Mouse (Mus musculus) MEL (cell line): ENCODE data around the gene Shisal2a. TPM values are rescaled to one million over a fixed set of nuclear protein-coding genes. Genes with fewer than 3 reads are reported as not detected.

Experiments used
- DNase-seq: peaks from one replicate; pipeline ENCODE4 v3.0.0; 2011; ENCODE audit warnings: low read depth, low spot score
- H3K27ac ChIP-seq: 2 replicates; pipeline ENCODE4 v1.5.1; 2012; ENCODE audit warnings: low read depth, mild to moderate bottlenecking, control low read depth, low read length, moderate library complexity; ENCODE audit not compliant: control insufficient read depth
- H3K27me3 ChIP-seq, 2 experiments: fragments of 150-350 bp in 1 of 2; sonication (generic) in 1 of 2; 2 replicates each; pipeline ENCODE4 v1.6.1; 2012; ENCODE audit warnings: low read length in 2 of 2, mild to moderate bottlenecking in 2 of 2, improper control_type of control experiment in 1 of 2, moderate library complexity in 1 of 2; ENCODE audit not compliant: insufficient read depth in 2 of 2, control insufficient read depth in 1 of 2
- H3K36me3 ChIP-seq, 2 experiments: 2 replicates each; pipeline ENCODE4 v1.6.1; 2012 to 2014; ENCODE audit warnings: low read length in 2 of 2, improper control_type of control experiment in 1 of 2, inconsistent platforms in 1 of 2, mild to moderate bottlenecking in 1 of 2; ENCODE audit not compliant: insufficient read depth in 2 of 2, control insufficient read depth in 1 of 2
- H3K4me1 ChIP-seq, 2 experiments: fragments of 150-350 bp in 1 of 2; sonication (generic) in 1 of 2; 2 replicates each; pipeline ENCODE4 v1.6.1; 2012; ENCODE audit warnings: low read length in 2 of 2, improper control_type of control experiment in 1 of 2, mild to moderate bottlenecking in 1 of 2; ENCODE audit not compliant: insufficient read depth in 2 of 2, control insufficient read depth in 1 of 2
- H3K4me3 ChIP-seq, 2 experiments: fragments of 150-350 bp in 1 of 2; sonication (generic) in 1 of 2; 2 replicates each; pipeline ENCODE4 v1.5.1; 2012; ENCODE audit warnings: low read depth in 2 of 2, low read length in 2 of 2, mild to moderate bottlenecking in 2 of 2, moderate library complexity in 2 of 2, control low read depth in 1 of 2, improper control_type of control experiment in 1 of 2; ENCODE audit not compliant: control insufficient read depth in 1 of 2, insufficient read depth in 1 of 2
- H3K79me2 ChIP-seq: 2 replicates; pipeline ENCODE4 v1.6.1; 2012; ENCODE audit warnings: mild to moderate bottlenecking, low read length, moderate library complexity; ENCODE audit not compliant: control insufficient read depth, poor library complexity, insufficient read depth
- H3K9ac ChIP-seq: 2 replicates; pipeline ENCODE4 v1.6.1; 2012; ENCODE audit warnings: low read depth, mild to moderate bottlenecking, control low read depth, low read length, moderate library complexity; ENCODE audit not compliant: control insufficient read depth, poor library complexity, severe bottlenecking
- H3K9me3 ChIP-seq: fragments of 150-350 bp; sonication (generic); replicated peaks from 2 replicates; pipeline ENCODE4 v1.6.1; 2012; ENCODE audit warnings: mild to moderate bottlenecking, low read length, improper control_type of control experiment, moderate library complexity; ENCODE audit not compliant: insufficient read depth
- CTCF ChIP-seq, 3 experiments: IDR thresholded peaks in 2 of 3; conservative IDR thresholded peaks in 1 of 3; 2 replicates each; pipeline ENCODE4 v1.5.1; 2011 to 2012; ENCODE audit warnings: low read length in 3 of 3, low read depth in 2 of 3, mild to moderate bottlenecking in 2 of 3, improper control_type of control experiment in 1 of 3, inconsistent platforms in 1 of 3, mixed read lengths in 1 of 3, moderate library complexity in 1 of 3; ENCODE audit not compliant: control insufficient read depth in 1 of 3, insufficient read depth in 1 of 3, poor library complexity in 1 of 3, severe bottlenecking in 1 of 3
- E2F4 ChIP-seq: IDR thresholded peaks from 2 replicates; pipeline ENCODE4 v1.6.1; 2011; ENCODE audit warnings: low read depth, low read length, improper control_type of control experiment, borderline replicate concordance
- GABPA ChIP-seq: IDR thresholded peaks from 2 replicates; pipeline ENCODE4 v1.6.1; 2012; ENCODE audit warnings: low read depth, mild to moderate bottlenecking, inconsistent platforms, low read length, improper control_type of control experiment, moderate library complexity
- GATA1 ChIP-seq: IDR thresholded peaks from 2 replicates; pipeline ENCODE4 v1.6.1; 2011; ENCODE audit warnings: low read depth, low read length, improper control_type of control experiment
- KAT2A ChIP-seq: conservative IDR thresholded peaks from 2 replicates; pipeline ENCODE4 v1.6.1; 2012; ENCODE audit warnings: low read depth, low read length, improper control_type of control experiment, inconsistent platforms
- MAFK ChIP-seq: IDR thresholded peaks from 2 replicates; pipeline ENCODE4 v1.6.1; 2011; ENCODE audit warnings: low read depth, mild to moderate bottlenecking, low read length, improper control_type of control experiment, borderline replicate concordance
- MAX ChIP-seq: IDR thresholded peaks from 2 replicates; pipeline ENCODE4 v1.6.1; 2011; ENCODE audit warnings: low read length, improper control_type of control experiment
- MXI1 ChIP-seq: IDR thresholded peaks from 2 replicates; pipeline ENCODE4 v1.6.1; 2011; ENCODE audit warnings: mild to moderate bottlenecking, low read depth, low read length, improper control_type of control experiment
- MYB ChIP-seq: IDR thresholded peaks from 2 replicates; pipeline ENCODE4 v1.6.1; 2011; ENCODE audit warnings: mild to moderate bottlenecking, low read depth, low read length, improper control_type of control experiment
- MYC ChIP-seq: IDR thresholded peaks from 2 replicates; pipeline ENCODE4 v1.6.1; 2011; ENCODE audit warnings: low read depth, mild to moderate bottlenecking, low read length, improper control_type of control experiment, moderate library complexity
- NELFE ChIP-seq: IDR thresholded peaks from 2 replicates; pipeline ENCODE4 v1.6.1; 2011; ENCODE audit warnings: low read depth, low read length, improper control_type of control experiment
- POLR2A ChIP-seq, 2 experiments: IDR thresholded peaks; 2 replicates each; pipeline ENCODE4 v1.6.1; 2011 to 2012; ENCODE audit warnings: low read length in 2 of 2, mild to moderate bottlenecking in 2 of 2, control low read depth in 1 of 2, improper control_type of control experiment in 1 of 2, low read depth in 1 of 2, moderate library complexity in 1 of 2; ENCODE audit not compliant: control insufficient read depth in 1 of 2, insufficient read depth in 1 of 2, poor library complexity in 1 of 2
- RAD21 ChIP-seq: IDR thresholded peaks from 2 replicates; pipeline ENCODE4 v1.6.1; 2011; ENCODE audit warnings: mild to moderate bottlenecking, low read depth, low read length, improper control_type of control experiment
- RCOR1 ChIP-seq: IDR thresholded peaks from 2 replicates; pipeline ENCODE4 v1.6.1; 2012; ENCODE audit warnings: low read depth, mild to moderate bottlenecking, inconsistent platforms, low read length, improper control_type of control experiment
- SIN3A ChIP-seq: IDR thresholded peaks from 2 replicates; pipeline ENCODE4 v1.6.1; 2012; ENCODE audit warnings: low read length, improper control_type of control experiment, inconsistent platforms
- SMC3 ChIP-seq: IDR thresholded peaks from 2 replicates; pipeline ENCODE4 v1.6.1; 2011; ENCODE audit warnings: low read depth, low read length, improper control_type of control experiment
- TAL1 ChIP-seq: IDR thresholded peaks from 2 replicates; pipeline ENCODE4 v1.6.1; 2012; ENCODE audit warnings: mild to moderate bottlenecking, inconsistent platforms, low read length, moderate library complexity, mixed read lengths
- USF1 ChIP-seq: IDR thresholded peaks from 2 replicates; pipeline ENCODE4 v1.6.1; 2014; ENCODE audit warnings: low read depth, mild to moderate bottlenecking, inconsistent platforms, low read length, improper control_type of control experiment, moderate library complexity
- USF2 ChIP-seq, 2 experiments: IDR thresholded peaks; 2 replicates each; pipeline ENCODE4 v1.6.1; 2011 to 2012; ENCODE audit warnings: improper control_type of control experiment in 2 of 2, low read length in 2 of 2, borderline replicate concordance in 1 of 2, inconsistent platforms in 1 of 2, low read depth in 1 of 2, mild to moderate bottlenecking in 1 of 2; ENCODE audit not compliant: insufficient read depth in 1 of 2
- ZC3H11A ChIP-seq: IDR thresholded peaks from 2 replicates; pipeline ENCODE4 v1.6.1; 2012; ENCODE audit warnings: low read depth, mild to moderate bottlenecking, inconsistent platforms, low read length, improper control_type of control experiment
- ZNF384 ChIP-seq: IDR thresholded peaks from 2 replicates; pipeline ENCODE4 v1.6.1; 2012; ENCODE audit warnings: low read depth, mild to moderate bottlenecking, inconsistent platforms, low read length, improper control_type of control experiment
- polyA plus RNA-seq, 2 experiments: library from polyadenylated mRNA; stranded (reverse) in 1 of 2; unstranded in 1 of 2; fragments of >175 nt in 1 of 2; fragments of >200 nt in 1 of 2; gene quantifications; 2 replicates each; pipeline versions ENCODE4 v1.2.1 to v1.2.4; 2012; ENCODE audit warnings: low replicate concordance in 2 of 2, low read depth in 1 of 2; ENCODE audit not compliant: insufficient read length in 2 of 2, insufficient read depth in 1 of 2, missing spikeins in 1 of 2
- total RNA-seq: library from RNA; depleted of rRNA; stranded (reverse); fragments of 300-350 nt; gene quantifications from 2 replicates; pipeline ENCODE4 v1.2.3, GENCODE M21; 2012

The Shisal2a gene
- total and polyA plus RNA-seq, 3 experiments = not detected

DNA sequence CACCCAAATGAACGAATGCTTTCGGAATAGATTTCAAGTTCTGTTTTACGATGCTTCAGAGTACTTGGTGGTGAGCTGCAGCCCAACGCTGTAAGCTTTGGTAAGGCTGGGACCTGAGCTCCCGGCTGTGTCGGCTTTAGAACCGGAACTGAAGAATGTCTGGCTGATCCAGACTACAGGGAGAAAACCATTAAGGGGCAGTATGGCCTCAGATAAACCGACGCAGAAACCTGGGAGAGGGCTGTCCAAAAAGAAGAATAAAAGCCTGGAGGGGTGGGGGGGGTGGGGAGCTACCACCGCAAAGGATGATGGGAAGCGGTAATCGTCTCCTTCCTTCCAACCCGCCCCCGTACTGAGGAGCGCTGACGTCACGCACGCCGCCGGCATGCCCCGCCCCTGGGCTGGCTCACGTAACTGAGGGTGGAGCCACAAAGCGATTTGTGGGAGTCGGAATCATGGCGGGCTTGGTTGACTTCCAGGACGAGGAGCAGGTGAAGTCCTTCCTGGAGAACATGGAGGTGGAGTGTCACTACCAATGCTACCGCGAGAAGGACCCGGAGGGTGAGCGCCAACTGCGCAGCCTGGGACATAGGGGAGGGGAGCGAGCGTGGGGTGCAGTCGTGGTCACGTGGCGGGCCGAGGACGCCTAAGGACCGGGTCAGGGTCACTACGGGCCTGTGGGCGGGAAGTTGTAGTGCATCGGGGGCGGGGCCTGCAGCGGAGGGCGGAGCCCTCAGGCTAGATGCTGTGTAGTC is 55.2 kb downstream of the Shisal2a start, which contains the start of gene Coa7 (continued):
- TF ChIP-seq MAFK (no peak), KAT2A (no peak; the same call in 1 of the 2 replicates), E2F4 (0 out of 2 replicates have a peak, but pooled peaks have one; percentile 21), ZNF384 (no peak), MYB (no peak), POLR2A (IDR thresholded peaks at IDR 0.05; ENCODE audit: control insufficient read depth in 1 of 2, insufficient read depth in 1 of 2, low read depth in 1 of 2, low read length in 2 of 2, poor library complexity in 1 of 2) (peak; percentile 75 to 91), CTCF (IDR thresholded peaks at IDR 0.05 in 2 of 3, conservative IDR thresholded peaks at IDR 0.05 in 1 of 3; ENCODE audit: control insufficient read depth in 1 of 3, insufficient read depth in 1 of 3, low read depth in 2 of 3, low read length in 3 of 3, poor library complexity in 1 of 3, severe bottlenecking in 1 of 3) (no peak), NELFE (peak; percentile 86), USF1 (peak; percentile 97), SMC3 (no peak), TAL1 (no peak), SIN3A (peak; percentile 92), MYC (peak; percentile 94), MAX (peak; percentile 94), RCOR1 (no peak), ZC3H11A (no peak), GATA1 (no peak), USF2 (IDR thresholded peaks at IDR 0.05; ENCODE audit: borderline replicate concordance in 1 of 2, insufficient read depth in 1 of 2, low read depth in 1 of 2, low read length in 2 of 2) (peak; percentile 37 to 77; a peak in 3 of 4 replicates), GABPA (no peak)
- TF ChIP-seq, all 39 proteins: peak for 19

DNA sequence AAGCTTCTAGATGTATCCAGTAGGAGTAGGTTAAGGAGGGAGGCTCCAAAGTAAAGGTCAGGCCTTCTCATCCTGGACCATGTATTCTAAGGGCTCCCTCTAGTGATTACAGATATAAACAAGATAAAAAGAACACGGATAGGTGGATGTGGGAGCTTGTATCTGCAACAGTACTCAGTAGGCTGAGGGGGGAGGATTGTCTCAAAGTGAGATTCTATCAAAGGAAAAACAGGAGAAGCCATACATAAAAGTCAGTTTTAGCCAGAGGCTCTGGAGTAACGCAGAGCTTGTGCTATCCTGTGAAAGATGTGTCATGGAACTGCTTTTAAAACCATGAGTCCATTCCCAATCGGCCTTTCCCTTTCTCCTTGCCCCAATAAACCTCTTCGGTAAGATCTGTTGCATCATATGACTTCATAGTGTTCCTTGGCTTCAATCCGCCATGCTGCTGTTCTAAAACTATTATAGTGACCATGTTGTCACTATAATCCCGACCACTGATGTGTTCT is 56.0 kb downstream of the Shisal2a start:
- Histone ChIP-seq H3K9ac (peak overlapping the region; percentile 78), H3K9me3 (no peaks in the 10 kb centered on the region), H3K36me3 (peaks cover 0 to 15% of the 10 kb centered on the region in 2 experiments; a peak in 2 of 4 replicates), H3K27me3 (no peaks in the 10 kb centered on the region), H3K27ac (peak overlapping the region; percentile 85; the same call in 1 of the 2 replicates), H3K79me2 (peaks cover 3% of the 10 kb centered on the region; the same call in 1 of the 2 replicates), H3K4me3 (peak overlapping the region; percentile 97 to 98), H3K4me1 (peaks cover 12 to 17% of the 10 kb centered on the region in 2 experiments)
- DNase-seq = peak; percentile 33
- TF ChIP-seq MXI1 = no peak
- TF ChIP-seq RAD21 = peak; percentile 47
- TF ChIP-seq GATA1 = 0 out of 2 replicates have a peak, but pooled peaks have one; percentile 21
- peak; percentile 38 for TF ChIP-seq SMC3
- TF ChIP-seq CTCF (IDR thresholded peaks at IDR 0.05 in 2 of 3, conservative IDR thresholded peaks at IDR 0.05 in 1 of 3; ENCODE audit: control insufficient read depth in 1 of 3, insufficient read depth in 1 of 3, low read depth in 2 of 3, low read length in 3 of 3, poor library complexity in 1 of 3, severe bottlenecking in 1 of 3) = peak in 2 of 3 experiments; percentile 6 to 44; a peak in 2 of 6 replicates
- TF ChIP-seq GABPA = no peak
